In genomic region chr2:37587919-37588318, GRCm38 (mm10) we compare ENCODE assay signal across 18 mouse cellular contexts.
"Had no signal": no experiment of that assay in that cellular context is flagged by ENCODE, and none has a peak within 500 bp of the region (broad histone marks: within the 10 kb centered on the region; RNA-seq: fewer than 3 reads in every experiment).

No protein-coding gene starts in this region.

- H3K9ac ChIP-seq: liver, embryonic 14.5 days; lung, embryonic 14.5 days; neural tube, embryonic 12.5 days; neural tube, embryonic 15.5 days; stomach, embryonic 15.5 days had no signal

- H3K4me3 ChIP-seq: neural tube, embryonic 12.5 days; neural tube, embryonic 15.5 days; stomach, embryonic 15.5 days had no signal

- H3K4me2 ChIP-seq: lung, embryonic 14.5 days; neural tube, embryonic 12.5 days; neural tube, embryonic 15.5 days; stomach, embryonic 15.5 days had no signal

- ATAC-seq: lung, postnatal 0 days had no signal

- H3K27me3 ChIP-seq: neural tube, embryonic 12.5 days; neural tube, embryonic 15.5 days; stomach, embryonic 15.5 days had no signal

- H3K9me3 ChIP-seq: neural tube, embryonic 12.5 days; neural tube, embryonic 15.5 days; stomach, embryonic 15.5 days had no signal

- H3K36me3 ChIP-seq: stomach, embryonic 15.5 days had no signal

- H3K27ac ChIP-seq: liver, embryonic 14.5 days; macrophage; neural tube, embryonic 12.5 days; neural tube, embryonic 15.5 days; stomach, embryonic 15.5 days had no signal

- DNase-seq: kidney, adult 18-20 months; kidney, adult 9 months; kidney, postnatal 14 days; kidney, postnatal 4 days; lung, embryonic 14.5 days; midbrain, embryonic 14.5 days; right cerebral cortex, adult 18-20 months; right cerebral cortex, postnatal 25 days; spleen, adult 18-20 months; thymus, adult 18-20 months; thymus, postnatal 14 days; thymus, postnatal 4 days had no signal

- H3K4me1 ChIP-seq: neural tube, embryonic 12.5 days; neural tube, embryonic 15.5 days; stomach, embryonic 15.5 days had no signal
